Mouse (Mus musculus): ENCODE results near the gene Atrnl1.

DNA sequence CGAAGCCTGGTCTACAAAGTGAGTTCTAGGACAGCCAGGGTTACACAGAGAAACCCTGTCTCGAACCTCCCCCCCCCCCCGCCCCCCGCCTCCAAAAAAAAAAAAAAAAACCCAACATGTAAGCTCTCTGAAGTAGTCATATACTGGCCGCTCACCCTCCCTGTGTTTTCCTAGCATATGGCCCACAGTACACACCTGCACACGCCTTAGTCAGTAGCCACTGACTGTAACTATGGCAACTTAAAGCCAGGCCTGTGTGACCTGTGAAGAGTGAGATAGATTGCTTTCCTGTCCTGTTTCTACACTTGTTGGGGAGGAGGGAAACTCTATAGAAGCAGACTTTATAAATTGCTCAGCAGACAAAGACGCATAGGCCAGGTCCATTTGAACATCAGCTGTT, 239.1 kb downstream of the Atrnl1 start:
- TF ChIP-seq POLR2A (IDR thresholded peaks at IDR 0.05; ENCODE audit: insufficient read depth, low read length), result no peak
- TF ChIP-seq EP300 (IDR thresholded peaks at IDR 0.05; ENCODE audit: insufficient read depth, low read depth, low read length), result no peak
